Mouse (Mus musculus): ENCODE measurements around the gene Eid3. TPM values are rescaled to one million over a fixed set of nuclear protein-coding genes. Genes with fewer than 3 reads are reported as not detected.

Eid3 gene
- polyA plus RNA-seq, 1 experiment from 2014 or later = not detected

DNA sequence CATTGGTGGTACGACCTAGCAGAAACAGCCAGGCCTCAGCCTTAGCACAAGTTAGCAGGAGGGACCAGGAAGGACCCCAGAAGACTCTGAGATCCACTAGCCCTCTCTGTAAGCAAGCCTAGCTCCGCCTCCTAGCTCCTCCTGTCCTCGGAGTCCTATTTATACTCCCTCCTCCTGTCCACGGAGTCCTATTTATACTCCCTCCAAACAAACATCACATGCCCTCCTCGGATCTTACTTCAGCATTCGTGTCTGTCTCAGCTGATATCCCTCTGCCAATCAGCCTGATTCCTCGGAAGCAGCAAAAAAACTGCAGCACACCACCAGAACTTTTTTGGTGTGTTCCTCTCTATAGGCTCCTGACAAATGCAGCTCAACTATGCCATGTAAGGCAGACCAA lies 32.5 kb downstream of the Eid3 start:
- no peak overlapping the region for H3K9ac ChIP-seq (replicated peaks)
- H3K36me3 ChIP-seq (replicated peaks; ENCODE audit: insufficient read depth, low read length) = peaks cover 38% of the 10 kb centered on the region
- WGBS (ENCODE audit: insufficient replicate concordance) = 52% methylated on average over 7 of the region's 7 CpGs
- H3K4me2 ChIP-seq (ENCODE audit: low read depth, low read length) = no peak overlapping the region
- H3K27ac ChIP-seq (ENCODE audit: low read depth) = no peak overlapping the region
- H3K27me3 ChIP-seq (ENCODE audit: insufficient read depth, low read length) = no peaks in the 10 kb centered on the region
- H3K9me3 ChIP-seq (ENCODE audit: low read length) = no peaks in the 10 kb centered on the region
- H3K4me1 ChIP-seq (ENCODE audit: insufficient read depth) = 0 out of 2 replicates have a peak, but pooled peaks cover 4% of the 10 kb centered on the region
- DNase-seq (no peak), ATAC-seq (no peak)
- H3K4me3 ChIP-seq (ENCODE audit: low read depth, low read length) = no peak overlapping the region
- TF ChIP-seq CTCF (IDR thresholded peaks at IDR 0.05; ENCODE audit: low read depth) (no peak), EP300 (IDR thresholded peaks at IDR 0.05; ENCODE audit: low read depth) (no peak)

DNA sequence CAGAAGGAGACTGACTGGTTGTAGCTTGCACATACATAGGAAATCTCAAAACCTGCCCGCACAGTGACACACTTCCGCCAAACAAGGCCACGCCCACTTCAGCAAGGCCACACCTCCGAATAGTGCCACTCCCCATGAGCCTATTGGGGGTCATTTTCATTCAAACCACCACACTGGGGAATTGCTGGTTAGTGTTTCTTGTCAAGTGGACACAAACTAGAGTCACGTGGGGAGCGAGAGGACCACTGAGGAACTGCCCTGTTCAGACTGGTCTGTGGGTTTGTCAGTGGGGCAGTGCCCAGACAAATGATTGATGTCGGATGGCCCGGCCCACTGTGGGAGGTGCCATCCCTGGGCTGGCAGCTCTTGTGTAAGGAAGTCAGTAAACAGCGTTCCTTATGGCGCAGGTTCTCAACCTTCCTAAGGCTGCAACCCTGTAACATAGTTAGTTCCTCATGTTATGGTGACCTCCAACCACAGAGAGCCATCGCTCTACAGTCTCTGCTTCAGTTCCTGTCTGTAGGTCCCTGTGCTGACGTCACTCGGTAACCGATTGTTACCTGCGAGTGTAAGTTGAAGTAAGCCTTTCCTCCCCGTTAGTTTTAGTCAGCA lies 33.5 kb downstream of the Eid3 start:
- 0 out of 2 replicates have a peak overlapping the region, but pooled peaks have one; percentile 16 for H3K9ac ChIP-seq (replicated peaks)
- DNase-seq = peak; percentile 74
- 0 out of 2 replicates have a peak, but pooled peaks cover 4% of the 10 kb centered on the region for H3K4me1 ChIP-seq (ENCODE audit: insufficient read depth)
- peak; percentile 86 for ATAC-seq
- H3K27ac ChIP-seq (ENCODE audit: low read depth) = peak overlapping the region; percentile 57; the same call in 1 of the 2 replicates
- WGBS (ENCODE audit: insufficient replicate concordance) = 23% methylated on average over 16 of the region's 16 CpGs
- peak overlapping the region; percentile 32 for H3K4me3 ChIP-seq (ENCODE audit: low read depth, low read length)
- H3K9me3 ChIP-seq (ENCODE audit: low read length) = no peaks in the 10 kb centered on the region
- no peak for TF ChIP-seq CTCF (IDR thresholded peaks at IDR 0.05; ENCODE audit: low read depth)
- no peak for TF ChIP-seq EP300 (IDR thresholded peaks at IDR 0.05; ENCODE audit: low read depth)
- peak overlapping the region; percentile 65 for H3K4me2 ChIP-seq (ENCODE audit: low read depth, low read length)
- no peaks in the 10 kb centered on the region for H3K27me3 ChIP-seq (ENCODE audit: insufficient read depth, low read length)
- H3K36me3 ChIP-seq (replicated peaks; ENCODE audit: insufficient read depth, low read length) = peaks cover 30% of the 10 kb centered on the region

GRCm38 (mm10) chr10:82900546-82900945 lies 34.1 kb downstream of the Eid3 start:
- peak overlapping the region; percentile 65 for H3K4me2 ChIP-seq (ENCODE audit: low read depth, low read length)
- no peak for ATAC-seq
- no peaks in the 10 kb centered on the region for H3K27me3 ChIP-seq (ENCODE audit: insufficient read depth, low read length)
- WGBS (ENCODE audit: insufficient replicate concordance) = 57% methylated on average over 7 of the region's 7 CpGs
- H3K27ac ChIP-seq (ENCODE audit: low read depth) = peak overlapping the region; percentile 57; the same call in 1 of the 2 replicates
- no peak for TF ChIP-seq CTCF (IDR thresholded peaks at IDR 0.05; ENCODE audit: low read depth)
- no peak for TF ChIP-seq EP300 (IDR thresholded peaks at IDR 0.05; ENCODE audit: low read depth)
- 0 out of 2 replicates have a peak, but pooled peaks cover 4% of the 10 kb centered on the region for H3K4me1 ChIP-seq (ENCODE audit: insufficient read depth)
- 0 out of 2 replicates have a peak overlapping the region, but pooled peaks have one; percentile 16 for H3K9ac ChIP-seq (replicated peaks)
- H3K4me3 ChIP-seq (ENCODE audit: low read depth, low read length) = 0 out of 2 replicates have a peak overlapping the region, but pooled peaks have one; percentile 32
- DNase-seq = no peak
- H3K36me3 ChIP-seq (replicated peaks; ENCODE audit: insufficient read depth, low read length) = peaks cover 26% of the 10 kb centered on the region
- H3K9me3 ChIP-seq (ENCODE audit: low read length) = no peaks in the 10 kb centered on the region

- Histone ChIP-seq H3K27me3 (ENCODE audit: insufficient read depth, low read length) (no peaks in the 10 kb centered on the region), H3K9me3 (ENCODE audit: low read length) (no peaks in the 10 kb centered on the region), H3K27ac (ENCODE audit: low read depth) (no peak overlapping the region), H3K4me3 (ENCODE audit: low read depth, low read length) (no peak overlapping the region), H3K4me2 (ENCODE audit: low read depth, low read length) (no peak overlapping the region), H3K9ac (replicated peaks) (no peak overlapping the region), H3K36me3 (replicated peaks; ENCODE audit: insufficient read depth, low read length) (peaks cover 17% of the 10 kb centered on the region), H3K4me1 (ENCODE audit: insufficient read depth) (0 out of 2 replicates have a peak, but pooled peaks cover 4% of the 10 kb centered on the region)
- DNase-seq (peak; percentile 89), ATAC-seq (peak; percentile 37; the same call in 1 of the 2 replicates)
- TF ChIP-seq EP300 (IDR thresholded peaks at IDR 0.05; ENCODE audit: low read depth) = no peak
- TF ChIP-seq CTCF (IDR thresholded peaks at IDR 0.05; ENCODE audit: low read depth) = peak; percentile 97
- WGBS (ENCODE audit: insufficient replicate concordance) = 1% methylated on average over 7 of the region's 7 CpGs
Measured at GRCm38 (mm10) chr10:82901436-82901835, 35.0 kb downstream of the Eid3 start.

GRCm38 (mm10) chr10:82908526-82908925 lies 42.1 kb downstream of the Eid3 start:
- Histone ChIP-seq H3K4me1 (ENCODE audit: insufficient read depth) (peaks cover 3% of the 10 kb centered on the region; the same call in 1 of the 2 replicates), H3K4me2 (ENCODE audit: low read depth, low read length) (no peak overlapping the region), H3K9me3 (ENCODE audit: low read length) (no peaks in the 10 kb centered on the region), H3K27ac (ENCODE audit: low read depth) (no peak overlapping the region), H3K9ac (replicated peaks) (no peak overlapping the region), H3K36me3 (replicated peaks; ENCODE audit: insufficient read depth, low read length) (no peaks in the 10 kb centered on the region), H3K27me3 (ENCODE audit: insufficient read depth, low read length) (no peaks in the 10 kb centered on the region), H3K4me3 (ENCODE audit: low read depth, low read length) (no peak overlapping the region)
- no peak for ATAC-seq
- WGBS (ENCODE audit: insufficient replicate concordance) = 84% methylated on average over 7 of the region's 7 CpGs
- no peak for DNase-seq
- TF ChIP-seq EP300 (IDR thresholded peaks at IDR 0.05; ENCODE audit: low read depth) = no peak
- TF ChIP-seq CTCF (IDR thresholded peaks at IDR 0.05; ENCODE audit: low read depth) = no peak

GRCm38 (mm10) chr10:82909382-82909781 lies 43.0 kb downstream of the Eid3 start:
- Histone ChIP-seq H3K9ac (replicated peaks) (no peak overlapping the region), H3K4me1 (ENCODE audit: insufficient read depth) (peaks cover 3% of the 10 kb centered on the region; the same call in 1 of the 2 replicates), H3K4me2 (ENCODE audit: low read depth, low read length) (no peak overlapping the region), H3K27ac (ENCODE audit: low read depth) (no peak overlapping the region), H3K27me3 (ENCODE audit: insufficient read depth, low read length) (no peaks in the 10 kb centered on the region), H3K4me3 (ENCODE audit: low read depth, low read length) (no peak overlapping the region), H3K9me3 (ENCODE audit: low read length) (no peaks in the 10 kb centered on the region), H3K36me3 (replicated peaks; ENCODE audit: insufficient read depth, low read length) (no peaks in the 10 kb centered on the region)
- DNase-seq (peak; percentile 75), ATAC-seq (peak; percentile 35; the same call in 1 of the 2 replicates)
- 16% methylated on average over 9 of the region's 9 CpGs for WGBS (ENCODE audit: insufficient replicate concordance)
- TF ChIP-seq EP300 (IDR thresholded peaks at IDR 0.05; ENCODE audit: low read depth) (no peak), CTCF (IDR thresholded peaks at IDR 0.05; ENCODE audit: low read depth) (peak; percentile 92)

Measured in liver, postnatal 0 days (tissue).